Mouse (Mus musculus) skeletal muscle tissue, adult 2 months (tissue): ENCODE measurements around the gene Dnal4.
A peak's percentile ranks its signal among the peaks of the same experiment; 100 is the strongest.

ENCODE experiments used
- DNase-seq: peaks from one replicate; pipeline ENCODE4 v3.0.0-alpha.2; 2012; ENCODE audit warnings: low read depth, low spot score

The Dnal4 gene

GRCm38 (mm10) chr15:79763601-79764246 lies 13.9 kb downstream of the Dnal4 start:
- no peak for DNase-seq

- no peak for DNase-seq
Measured at GRCm38 (mm10) chr15:79763001-79763400, 14.6 kb downstream of the Dnal4 start.

- DNase-seq = no peak
Measured at GRCm38 (mm10) chr15:79760956-79761355, 16.7 kb downstream of the Dnal4 start.

- DNase-seq = no peak
Measured at GRCm38 (mm10) chr15:79757118-79757517, 20.5 kb downstream of the Dnal4 start.

- no peak for DNase-seq
Measured at GRCm38 (mm10) chr15:79755977-79756625, 21.5 kb downstream of the Dnal4 start.

GRCm38 (mm10) chr15:79755176-79755575 lies 22.5 kb downstream of the Dnal4 start:
- DNase-seq = no peak

GRCm38 (mm10) chr15:79753873-79754272 lies 23.8 kb downstream of the Dnal4 start:
- no peak for DNase-seq

GRCm38 (mm10) chr15:79753420-79753752 lies 24.3 kb downstream of the Dnal4 start:
- DNase-seq = no peak

GRCm38 (mm10) chr15:79752742-79753419 lies 24.8 kb downstream of the Dnal4 start:
- DNase-seq = no peak

GRCm38 (mm10) chr15:79751772-79752171 lies 25.9 kb downstream of the Dnal4 start:
- no peak for DNase-seq

- DNase-seq = no peak
Measured at GRCm38 (mm10) chr15:79750266-79750665, 27.4 kb downstream of the Dnal4 start.

GRCm38 (mm10) chr15:79749162-79749561 lies 28.5 kb downstream of the Dnal4 start:
- DNase-seq = no peak

GRCm38 (mm10) chr15:79747998-79748397 lies 29.7 kb downstream of the Dnal4 start:
- DNase-seq = no peak

GRCm38 (mm10) chr15:79745883-79746282 lies 31.8 kb downstream of the Dnal4 start:
- DNase-seq = no peak

GRCm38 (mm10) chr15:79745312-79745711 lies 32.3 kb downstream of the Dnal4 start:
- DNase-seq = no peak

- no peak for DNase-seq
Measured at GRCm38 (mm10) chr15:79744742-79745141, 32.9 kb downstream of the Dnal4 start.

- DNase-seq = no peak
Measured at GRCm38 (mm10) chr15:79744001-79744400, 33.6 kb downstream of the Dnal4 start.

GRCm38 (mm10) chr15:79742706-79743023 lies 35.0 kb downstream of the Dnal4 start:
- DNase-seq = no peak

GRCm38 (mm10) chr15:79741921-79742705 lies 35.5 kb downstream of the Dnal4 start, which contains the start of gene Sun2:
Gene Sun2 (minus strand): TSS chr15:79742536.
- peak; percentile 93 for DNase-seq

GRCm38 (mm10) chr15:79741173-79741858 lies 36.3 kb downstream of the Dnal4 start:
- DNase-seq = peak; percentile 87

GRCm38 (mm10) chr15:79740739-79741138 lies 36.9 kb downstream of the Dnal4 start:
- no peak for DNase-seq

GRCm38 (mm10) chr15:79734311-79734710 lies 43.3 kb downstream of the Dnal4 start:
- peak; percentile 87 for DNase-seq
